Mouse (Mus musculus) adrenal gland, postnatal 25 days (tissue): ENCODE results near the gene Krt7. TPM values are rescaled to one million over a fixed set of nuclear protein-coding genes. Genes with fewer than 3 reads are reported as not detected.

ENCODE experiments used
- DNase-seq: peaks from one replicate; pipeline ENCODE4 v3.0.0; 2021; ENCODE audit warnings: mixed read lengths
- microRNA-seq, 2 experiments: library from miRNA; unstranded; fragments of <30 nt; microRNA quantifications; one replicate each; pipeline ENCODE4 v1.2.0; 2021
- total RNA-seq: library from RNA; stranded (reverse); gene quantifications from 2 replicates; pipeline ENCODE4 v1.2.3, GENCODE M21; 2021

Gene Krt7
- total RNA-seq, 1 experiment from 2014 or later, result 0.67 TPM

DNA sequence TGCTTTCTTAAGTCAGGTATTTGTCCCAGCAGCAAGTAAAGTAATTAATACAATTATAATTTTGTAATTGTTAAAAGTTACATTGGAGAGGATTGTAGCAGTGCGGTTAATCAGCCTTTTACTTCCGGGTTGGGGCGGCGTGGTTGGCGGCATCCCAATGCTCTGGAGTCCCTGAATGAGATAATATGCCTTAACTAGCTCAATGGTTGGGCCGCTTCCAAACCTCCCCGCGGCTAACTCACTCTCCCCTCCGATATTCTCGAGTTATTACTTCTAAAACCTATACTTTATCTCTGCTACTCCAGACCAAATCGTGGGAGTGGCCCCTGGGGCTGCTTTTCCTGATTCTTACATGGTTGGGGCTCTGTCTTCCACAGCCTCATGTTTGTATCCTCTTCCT, 35.7 kb downstream of the Krt7 start:
- no peak for DNase-seq

- no peak for DNase-seq
Observed at GRCm38 (mm10) chr15:101447444-101447843, 36.6 kb downstream of the Krt7 start, which contains the start of gene Krt88. TSS of gene Krt88 (plus strand) at chr15:101447744.

DNA sequence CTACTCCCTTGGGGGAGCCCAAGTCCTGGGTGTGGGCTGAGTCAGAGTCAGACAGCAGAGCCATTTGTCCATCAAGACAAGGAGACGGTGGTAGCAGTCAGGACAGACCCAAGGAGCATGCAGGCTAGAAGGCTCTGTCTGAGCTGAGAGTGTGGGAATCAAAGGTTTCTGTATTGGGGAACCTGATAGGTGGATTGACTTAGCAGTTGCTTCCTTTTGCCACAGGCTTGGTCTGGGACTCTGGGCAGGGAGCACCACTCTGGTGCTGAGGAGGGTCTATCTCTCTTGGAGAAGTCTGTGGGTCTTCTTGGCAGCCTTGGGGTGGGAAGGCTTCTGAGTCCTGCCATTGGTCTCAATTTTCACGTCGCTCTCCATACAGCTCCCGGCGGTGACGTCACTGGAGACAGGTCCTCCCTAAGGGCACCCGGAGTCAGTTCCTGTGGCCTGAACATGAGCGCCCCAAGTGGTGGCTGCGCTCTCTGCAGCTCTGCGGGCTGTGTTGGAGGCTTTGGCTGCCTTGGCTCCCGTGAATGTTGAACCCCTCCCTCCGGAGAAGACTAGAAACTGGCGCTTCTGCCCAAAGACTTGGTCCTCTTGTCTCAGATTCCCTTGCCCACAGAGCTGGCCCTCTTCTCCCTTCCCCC, 42.4 kb downstream of the Krt7 start:
- peak; percentile 80 for DNase-seq

GRCm38 (mm10) chr15:101454774-101455173, 43.9 kb downstream of the Krt7 start:
- no peak for DNase-seq

GRCm38 (mm10) chr15:101455292-101455691, 44.4 kb downstream of the Krt7 start:
- DNase-seq, result no peak

- DNase-seq, result no peak
Observed at GRCm38 (mm10) chr15:101455891-101456290, 45.0 kb downstream of the Krt7 start.

- peak; percentile 15 for DNase-seq
Observed at GRCm38 (mm10) chr15:101458361-101458930, 47.6 kb downstream of the Krt7 start.

DNA sequence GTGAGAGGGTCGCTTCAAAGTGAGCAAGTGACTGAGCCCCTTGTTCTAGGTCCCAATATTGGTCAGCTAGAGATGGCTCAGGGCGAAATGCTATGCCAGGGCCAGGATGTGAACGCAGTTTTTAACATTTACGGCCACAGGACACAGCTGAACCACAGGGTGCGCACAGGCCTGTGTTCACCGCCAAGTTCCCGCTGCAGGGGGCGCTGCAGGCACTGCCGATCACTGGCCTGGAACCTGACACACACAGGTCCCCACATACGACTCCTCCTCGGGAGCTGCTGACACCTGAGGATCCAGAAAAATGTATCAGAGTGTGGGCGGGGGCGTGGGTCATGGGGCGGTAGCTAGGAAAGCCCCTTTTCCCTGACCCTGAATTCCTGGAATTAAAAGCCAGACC, 48.4 kb downstream of the Krt7 start:
- DNase-seq, result no peak

- no peak for DNase-seq
Observed at GRCm38 (mm10) chr15:101463651-101464050, 52.8 kb downstream of the Krt7 start, which contains the start of gene Krt81. TSS of gene Krt81 (minus strand) at chr15:101463751.

- no peak for DNase-seq
Observed at GRCm38 (mm10) chr15:101469093-101469492, 58.2 kb downstream of the Krt7 start.

GRCm38 (mm10) chr15:101472952-101473528, 62.2 kb downstream of the Krt7 start, which contains the start of gene Krt86:
TSS of gene Krt86 (plus strand) at chr15:101473478.
- peak; percentile 67 for DNase-seq

DNA sequence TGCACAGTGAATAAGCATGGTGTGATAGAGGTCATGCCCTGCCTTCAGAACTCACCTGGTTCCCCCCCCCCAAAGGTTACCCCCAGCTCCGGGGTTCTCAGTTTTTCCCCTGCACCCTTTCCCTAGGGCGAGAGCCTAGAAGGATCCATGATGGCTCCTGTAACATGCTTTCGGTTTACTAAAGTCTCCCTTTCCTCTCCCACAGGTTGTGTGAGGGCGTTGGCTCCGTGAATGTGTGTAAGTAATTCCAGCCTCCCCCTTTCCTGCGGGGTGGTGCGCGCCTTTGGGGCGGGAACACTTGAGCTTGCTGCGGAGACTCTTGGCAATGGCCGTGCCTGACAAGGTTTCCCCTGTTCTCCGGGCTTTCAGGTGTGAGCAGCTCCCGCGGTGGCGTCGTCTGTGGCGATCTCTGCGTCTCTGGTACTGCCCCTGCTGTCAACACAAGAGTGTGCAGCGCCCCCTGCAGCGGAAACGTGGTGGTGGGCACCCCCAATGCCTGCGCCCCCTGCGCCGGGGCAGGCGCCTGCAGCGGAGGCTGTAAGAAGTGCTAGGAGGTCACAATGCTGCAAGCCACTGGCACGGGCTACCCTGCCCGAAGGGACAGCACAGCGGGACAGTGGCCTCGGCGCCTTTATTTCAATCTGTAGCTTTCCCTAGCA, 68.3 kb downstream of the Krt7 start:
- peak; percentile 50 for DNase-seq

- DNase-seq, result no peak
Observed at GRCm38 (mm10) chr15:101479666-101480060, 68.8 kb downstream of the Krt7 start.

Small RNA genes within 50 kb of the gene (microRNA-seq; reads per million reads assigned to microRNA genes)
- gene Mir1941, result 19.2 to 47.7 reads per million in 2 experiments

Other genes starting within 250 kb of the Krt7 start
- 9.0 and 11.2 TPM in 2 replicates for gene Acvr1b, start 237.0 kb upstream of the Krt7 start, total RNA-seq
- gene Grasp, start 186.9 kb upstream of the Krt7 start, total RNA-seq, result 9.8 and 16.3 TPM in 2 replicates
- gene Nr4a1, start 156.8 kb upstream of the Krt7 start, total RNA-seq, result 98.7 and 131 TPM in 2 replicates
- gene Atg101, start 126.8 kb upstream of the Krt7 start, total RNA-seq, result 40.6 and 44.5 TPM in 2 replicates
- gene 6030408B16Rik, start 117.8 kb upstream of the Krt7 start, total RNA-seq, result 0.27 TPM in 1 of 2 replicates, not detected in the other
- 1.0 and 1.3 TPM in 2 replicates for gene Krt80, start 40.9 kb upstream of the Krt7 start, total RNA-seq
- not detected in 2 replicates for gene Krt87, start 27.8 kb downstream of the Krt7 start, total RNA-seq
- not detected in 2 replicates for gene Krt88, start 36.7 kb downstream of the Krt7 start, total RNA-seq
- gene Krt81, start 52.7 kb downstream of the Krt7 start, total RNA-seq, result not detected in 2 replicates
- gene Krt86, start 62.4 kb downstream of the Krt7 start, total RNA-seq, result not detected in 2 replicates
- not detected in 2 replicates for gene Krt83, start 80.5 kb downstream of the Krt7 start, total RNA-seq
- gene Gm49425, start 106.2 kb downstream of the Krt7 start, total RNA-seq, result not detected in 2 replicates
- not detected in 2 replicates for gene Krt84, start 121.8 kb downstream of the Krt7 start, total RNA-seq
- not detected in 2 replicates for gene Krt82, start 139.6 kb downstream of the Krt7 start, total RNA-seq
- not detected in 2 replicates for gene Krt90, start 151.9 kb downstream of the Krt7 start, total RNA-seq
- gene Krt75, start 162.9 kb downstream of the Krt7 start, total RNA-seq, result not detected in 2 replicates
- gene Gm5414, start 217.1 kb downstream of the Krt7 start, total RNA-seq, result not detected in 2 replicates
- not detected in 2 replicates for gene Gm5478, start 236.3 kb downstream of the Krt7 start, total RNA-seq